Mouse (Mus musculus): Measurements from ENCODE around the gene Sptbn1.

GRCm38 (mm10) chr11:30200391-30200790 lies 67.6 kb downstream of the Sptbn1 start:
- TF ChIP-seq CTCF (IDR thresholded peaks at IDR 0.05) (no peak), EP300 (IDR thresholded peaks at IDR 0.05) (no peak)
